Mouse (Mus musculus): ENCODE data around the gene Tsfm. TPM values are rescaled to one million over a fixed set of nuclear protein-coding genes. Genes with fewer than 3 reads are reported as not detected.

The Tsfm gene
- total and polyA plus RNA-seq, 3 experiments, result 53.0 to 88.9 (median 78.0) TPM

GRCm38 (mm10) chr10:127055406-127055805 lies 24.8 kb upstream of the Tsfm start:
- in situ Hi-C loops (cut with MboI; ENCODE audit: low pct_ligation_motif_present, low pct_unique_long_range_greater_than_20kb, low sequenced_read_pairs) (no loop called here), dilution Hi-C loops (cut with MboI; ENCODE audit: extremely low pct_ligation_motif_present, extremely low pct_unique_long_range_greater_than_20kb, low sequenced_read_pairs) (no loop called here)
- H3K9ac ChIP-seq (ENCODE audit: insufficient read depth, low read depth), result no peak overlapping the region
- H3K4me2 ChIP-seq (ENCODE audit: insufficient read depth, low read depth, poor library complexity, severe bottlenecking), result 0 out of 2 replicates have a peak overlapping the region, but pooled peaks have one; percentile 14
- no peak overlapping the region for H3K27ac ChIP-seq (ENCODE audit: insufficient read depth, low read depth)
- H3K36me3 ChIP-seq (replicated peaks in 1 of 2; ENCODE audit: control insufficient read depth in 1 of 2, insufficient read depth in 1 of 2, low read length in 1 of 2), result peaks cover 12 to 15% of the 10 kb centered on the region in 2 experiments
- H3K4me3 ChIP-seq (replicated peaks in 1 of 3; ENCODE audit: low read depth in 2 of 3, low read length in 2 of 3, poor library complexity in 1 of 3), result no peak overlapping the region
- DNase-seq (ENCODE audit: extremely low read depth), result no peak
- no peaks in the 10 kb centered on the region for H3K9me3 ChIP-seq (replicated peaks; ENCODE audit: low read length)
- H3K79me2 ChIP-seq (replicated peaks; ENCODE audit: control insufficient read depth, extremely low read depth, insufficient read depth, poor library complexity, severe bottlenecking), result no peaks in the 10 kb centered on the region
- peaks cover 12 to 34% of the 10 kb centered on the region in 2 experiments for H3K4me1 ChIP-seq (ENCODE audit: control insufficient read depth in 1 of 2, insufficient read depth in 2 of 2)
- TF ChIP-seq MAZ (IDR thresholded peaks at IDR 0.05; ENCODE audit: low read depth, low read length) (no peak), USF2 (conservative IDR thresholded peaks at IDR 0.05; ENCODE audit: low read depth, low read length) (no peak), POLR2A (IDR thresholded peaks at IDR 0.05; ENCODE audit: low read depth, low read length) (no peak), MYC (IDR thresholded peaks at IDR 0.05; ENCODE audit: low read depth, low read length) (no peak), ZKSCAN1 (IDR thresholded peaks at IDR 0.05; ENCODE audit: borderline replicate concordance, low read depth, low read length) (no peak), SMC3 (IDR thresholded peaks at IDR 0.05; ENCODE audit: low read depth, low read length) (no peak), JUN (IDR thresholded peaks at IDR 0.05; ENCODE audit: insufficient read depth, low read depth, low read length) (no peak), CHD1 (IDR thresholded peaks at IDR 0.05; ENCODE audit: low read depth, low read length) (no peak), NELFE (IDR thresholded peaks at IDR 0.05; ENCODE audit: low read depth, low read length) (no peak), POLR2AphosphoS2 (IDR thresholded peaks at IDR 0.05; ENCODE audit: low read depth, low read length) (no peak), ZNF384 (IDR thresholded peaks at IDR 0.05; ENCODE audit: low read depth, low read length) (no peak), RCOR1 (conservative IDR thresholded peaks at IDR 0.05; ENCODE audit: low read depth, low read length) (no peak), ETS1 (conservative IDR thresholded peaks at IDR 0.05; ENCODE audit: low read depth, low read length) (no peak), KAT2A (IDR thresholded peaks at IDR 0.05; ENCODE audit: insufficient replicate concordance, low read length) (no peak), ZC3H11A (IDR thresholded peaks at IDR 0.05; ENCODE audit: low read depth, low read length) (no peak), GABPA (IDR thresholded peaks at IDR 0.05; ENCODE audit: insufficient replicate concordance, low read depth, low read length) (no peak), TCF12 (IDR thresholded peaks at IDR 0.05; ENCODE audit: low read depth, low read length) (no peak), RAD21 (IDR thresholded peaks at IDR 0.05; ENCODE audit: low read depth, low read length) (no peak)
- H3K27me3 ChIP-seq (replicated peaks), result peaks cover 15% of the 10 kb centered on the region

GRCm38 (mm10) chr10:127054646-127055045 lies 24.0 kb upstream of the Tsfm start:
- Histone ChIP-seq H3K27me3 (replicated peaks) (peaks cover 12% of the 10 kb centered on the region), H3K4me1 (ENCODE audit: control insufficient read depth in 1 of 2, insufficient read depth in 2 of 2) (peaks cover 12 to 32% of the 10 kb centered on the region in 2 experiments), H3K79me2 (replicated peaks; ENCODE audit: control insufficient read depth, extremely low read depth, insufficient read depth, poor library complexity, severe bottlenecking) (no peaks in the 10 kb centered on the region), H3K9ac (ENCODE audit: insufficient read depth, low read depth) (no peak overlapping the region), H3K27ac (ENCODE audit: insufficient read depth, low read depth) (no peak overlapping the region), H3K4me2 (ENCODE audit: insufficient read depth, low read depth, poor library complexity, severe bottlenecking) (no peak overlapping the region), H3K36me3 (replicated peaks in 1 of 2; ENCODE audit: control insufficient read depth in 1 of 2, insufficient read depth in 1 of 2, low read length in 1 of 2) (peaks cover 12 to 15% of the 10 kb centered on the region in 2 experiments), H3K4me3 (replicated peaks in 1 of 3; ENCODE audit: low read depth in 2 of 3, low read length in 2 of 3, poor library complexity in 1 of 3) (no peak overlapping the region), H3K9me3 (replicated peaks; ENCODE audit: low read length) (no peaks in the 10 kb centered on the region)
- TF ChIP-seq JUND (conservative IDR thresholded peaks at IDR 0.05; ENCODE audit: low read depth, low read length), result no peak
- no peak for TF ChIP-seq MEF2A (IDR thresholded peaks at IDR 0.05; ENCODE audit: borderline replicate concordance, low read depth, low read length)
- no peak for TF ChIP-seq CTCF (conservative IDR thresholded peaks at IDR 0.05 in 1 of 2, IDR thresholded peaks at IDR 0.05 in 1 of 2; ENCODE audit: low read depth in 2 of 2, low read length in 2 of 2)
- TF ChIP-seq CHD1 (IDR thresholded peaks at IDR 0.05; ENCODE audit: low read depth, low read length), result no peak
- TF ChIP-seq ZC3H11A (IDR thresholded peaks at IDR 0.05; ENCODE audit: low read depth, low read length), result no peak
- no peak for TF ChIP-seq BHLHE40 (IDR thresholded peaks at IDR 0.05; ENCODE audit: low read depth, low read length)
- TF ChIP-seq TCF12 (IDR thresholded peaks at IDR 0.05; ENCODE audit: low read depth, low read length), result no peak
- no peak for TF ChIP-seq IRF4 (IDR thresholded peaks at IDR 0.05; ENCODE audit: low read depth, low read length)
- no peak for TF ChIP-seq ZMIZ1 (IDR thresholded peaks at IDR 0.05; ENCODE audit: low read depth, low read length)
- no peak for TF ChIP-seq NELFE (IDR thresholded peaks at IDR 0.05; ENCODE audit: low read depth, low read length)
- no peak for TF ChIP-seq USF2 (conservative IDR thresholded peaks at IDR 0.05; ENCODE audit: low read depth, low read length)
- no peak for TF ChIP-seq ETS1 (conservative IDR thresholded peaks at IDR 0.05; ENCODE audit: low read depth, low read length)
- no peak for TF ChIP-seq MAZ (IDR thresholded peaks at IDR 0.05; ENCODE audit: low read depth, low read length)
- TF ChIP-seq KAT2A (IDR thresholded peaks at IDR 0.05; ENCODE audit: insufficient replicate concordance, low read length), result no peak
- no peak for TF ChIP-seq POLR2AphosphoS2 (IDR thresholded peaks at IDR 0.05; ENCODE audit: low read depth, low read length)
- no peak for TF ChIP-seq MAFK (IDR thresholded peaks at IDR 0.05; ENCODE audit: insufficient replicate concordance, low read length)
- dilution Hi-C loops (cut with MboI; ENCODE audit: extremely low pct_ligation_motif_present, extremely low pct_unique_long_range_greater_than_20kb, low sequenced_read_pairs), result no loop called here
- in situ Hi-C loops (cut with MboI; ENCODE audit: low pct_ligation_motif_present, low pct_unique_long_range_greater_than_20kb, low sequenced_read_pairs), result no loop called here
- no peak for DNase-seq (ENCODE audit: extremely low read depth)

All from CH12.LX (cell line).